8 mouse cellular contexts compared by ENCODE assay signal in the genomic region with DNA sequence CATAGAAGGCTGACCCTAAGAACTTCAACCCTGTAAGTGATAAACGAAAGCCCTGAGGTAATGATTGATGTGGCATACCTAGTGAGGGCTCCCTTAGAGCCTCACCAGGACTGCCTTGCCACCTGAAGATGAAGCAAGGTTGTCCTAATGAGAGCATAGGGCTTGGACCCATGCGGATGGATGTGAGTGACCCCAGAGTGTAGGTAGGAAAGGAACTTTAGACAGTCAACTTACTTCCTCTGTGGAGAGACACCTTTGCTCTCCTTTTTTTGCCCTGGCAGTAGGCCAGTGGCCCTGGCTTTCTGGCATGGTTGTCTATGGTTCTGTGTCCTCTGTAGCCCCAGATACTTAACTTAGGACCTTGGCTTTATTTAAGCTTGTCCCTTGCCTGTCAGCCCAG. TPM values are rescaled to one million over a fixed set of nuclear protein-coding genes. Genes with fewer than 3 reads are reported as not detected.
DNase-seq lines count a peak whose midpoint lies in the region; ATAC-seq and TF ChIP-seq lines count a peak whose summit lies in the region.

No protein-coding gene starts in this region.

- DNase-seq in layer of hippocampus, adult 2 months (ENCODE audit: low spot score in 2 of 2) = no peak
- no peak for DNase-seq in layer of hippocampus, postnatal 36 days
- DNase-seq in kidney, postnatal 10 days = peak; percentile 81
- DNase-seq in B cell, adult 2 months = no peak
- DNase-seq in frontal cortex, postnatal 25 days (ENCODE audit: low spot score in 2 of 2) = no peak
- DNase-seq in right cerebral cortex, postnatal 14 days = no peak

- peaks cover 23% of the 10 kb centered on the region for H3K4me1 ChIP-seq in forebrain, embryonic 13.5 days
- peaks cover 31% of the 10 kb centered on the region for H3K4me1 ChIP-seq in neural tube, embryonic 13.5 days (replicated peaks)

- peak overlapping the region; percentile 79; the same call in 1 of the 2 replicates for H3K9ac ChIP-seq in forebrain, embryonic 13.5 days
- H3K9ac ChIP-seq in neural tube, embryonic 13.5 days = peak overlapping the region; percentile 78

- H3K27me3 ChIP-seq in forebrain, embryonic 13.5 days = no peaks in the 10 kb centered on the region
- H3K27me3 ChIP-seq in neural tube, embryonic 13.5 days = no peaks in the 10 kb centered on the region

- 92% methylated on average over 2 of the region's 2 CpGs for WGBS in forebrain, embryonic 13.5 days
- WGBS in neural tube, embryonic 13.5 days = 93% methylated on average over 2 of the region's 2 CpGs

- H3K4me2 ChIP-seq in forebrain, embryonic 13.5 days = peak overlapping the region; percentile 100
- H3K4me2 ChIP-seq in neural tube, embryonic 13.5 days = peak overlapping the region; percentile 100

- H3K27ac ChIP-seq in layer of hippocampus, adult 2 months = no peak overlapping the region
- H3K27ac ChIP-seq in forebrain, embryonic 13.5 days = no peak overlapping the region
- H3K27ac ChIP-seq in neural tube, embryonic 13.5 days (replicated peaks) = no peak overlapping the region

- TF ChIP-seq CTCF in layer of hippocampus, adult 2 months (conservative IDR thresholded peaks at IDR 0.05) = no peak

- peak overlapping the region; percentile 70 for H3K4me3 ChIP-seq in layer of hippocampus, adult 2 months
- H3K4me3 ChIP-seq in forebrain, embryonic 13.5 days = peak overlapping the region; percentile 99
- peak overlapping the region; percentile 85 for H3K4me3 ChIP-seq in neural tube, embryonic 13.5 days

- no peaks in the 10 kb centered on the region for H3K9me3 ChIP-seq in forebrain, embryonic 13.5 days (replicated peaks)
- H3K9me3 ChIP-seq in neural tube, embryonic 13.5 days = no peaks in the 10 kb centered on the region

- H3K36me3 ChIP-seq in forebrain, embryonic 13.5 days (ENCODE audit: poor library complexity, severe bottlenecking) = peaks cover 34% of the 10 kb centered on the region
- peaks cover 50% of the 10 kb centered on the region for H3K36me3 ChIP-seq in neural tube, embryonic 13.5 days

- no peak for ATAC-seq in forebrain, embryonic 13.5 days
- ATAC-seq in neural tube, embryonic 13.5 days (ENCODE audit: low read depth) = no peak

RNA-seq across cellular contexts. Expression of gene Tysnd1, which starts 1.7 kb away (rescaled TPM):
- 10 to 100 TPM; 23.3 to 23.8 TPM for total RNA-seq in layer of hippocampus, adult 2 months (2021)
- 10 to 100 TPM; 23.5 to 28.5 TPM for total RNA-seq in layer of hippocampus, postnatal 36 days (2021)
- polyA plus RNA-seq in forebrain, embryonic 13.5 days (2015; fragmentation: Nextera tagmentation; extraction: Ambion mirVana) = 18.0 and 18.4 TPM in 2 replicates
- polyA plus RNA-seq in neural tube, embryonic 13.5 days (2015; fragmentation: Nextera tagmentation; extraction: Ambion mirVana) = 26.7 and 29.0 TPM in 2 replicates

RNA-seq across cellular contexts. Expression of gene Sar1a, which starts 16.9 kb away (rescaled TPM):
- 100 to 1,000 TPM; 117 to 124 TPM for total RNA-seq in layer of hippocampus, adult 2 months (2021)
- total RNA-seq in layer of hippocampus, postnatal 36 days (2021) = 100 to 1,000 TPM; 120 to 122 TPM
- 205 and 216 TPM in 2 replicates for polyA plus RNA-seq in forebrain, embryonic 13.5 days (2015; fragmentation: Nextera tagmentation; extraction: Ambion mirVana)
- 192 and 203 TPM in 2 replicates for polyA plus RNA-seq in neural tube, embryonic 13.5 days (2015; fragmentation: Nextera tagmentation; extraction: Ambion mirVana)

RNA-seq across cellular contexts. Expression of gene Aifm2, which starts 18.0 kb away (rescaled TPM):
- total RNA-seq in layer of hippocampus, adult 2 months (2021) = 1 to 10 TPM; 7.1 to 7.8 TPM
- 1 to 10 TPM; 7.2 to 9.3 TPM for total RNA-seq in layer of hippocampus, postnatal 36 days (2021)
- 5.0 and 5.1 TPM in 2 replicates for polyA plus RNA-seq in forebrain, embryonic 13.5 days (2015; fragmentation: Nextera tagmentation; extraction: Ambion mirVana)
- 10.7 and 14.1 TPM in 2 replicates for polyA plus RNA-seq in neural tube, embryonic 13.5 days (2015; fragmentation: Nextera tagmentation; extraction: Ambion mirVana)

RNA-seq across cellular contexts. Expression of gene Ppa1, which starts 48.7 kb away (rescaled TPM):
- total RNA-seq in layer of hippocampus, adult 2 months (2021) = 10 to 100 TPM; 96.5 to 98.5 TPM
- 10 to 100 TPM; 95.8 to 96.2 TPM for total RNA-seq in layer of hippocampus, postnatal 36 days (2021)
- polyA plus RNA-seq in forebrain, embryonic 13.5 days (2015; fragmentation: Nextera tagmentation; extraction: Ambion mirVana) = 285 and 287 TPM in 2 replicates
- 212 and 224 TPM in 2 replicates for polyA plus RNA-seq in neural tube, embryonic 13.5 days (2015; fragmentation: Nextera tagmentation; extraction: Ambion mirVana)
